Mouse (Mus musculus) gonadal fat pad, adult 2 months (tissue): ENCODE results near the gene Fbxl16. TPM values are rescaled to one million over a fixed set of nuclear protein-coding genes. Genes with fewer than 3 reads are reported as not detected.
A peak's percentile ranks its signal among the peaks of the same experiment; 100 is the strongest.

Experiments
- DNase-seq: peaks from one replicate; pipeline ENCODE4 v3.0.0-alpha.2; 2012; ENCODE audit warnings: low read depth
- polyA plus RNA-seq: library from polyadenylated mRNA; depleted of rRNA; stranded (reverse); fragments of >200 nt; gene quantifications from 2 replicates; pipeline ENCODE4 v1.2.3, GENCODE M21; 2012

The Fbxl16 gene
- polyA plus RNA-seq, 1 experiment: 0.58 TPM

DNA sequence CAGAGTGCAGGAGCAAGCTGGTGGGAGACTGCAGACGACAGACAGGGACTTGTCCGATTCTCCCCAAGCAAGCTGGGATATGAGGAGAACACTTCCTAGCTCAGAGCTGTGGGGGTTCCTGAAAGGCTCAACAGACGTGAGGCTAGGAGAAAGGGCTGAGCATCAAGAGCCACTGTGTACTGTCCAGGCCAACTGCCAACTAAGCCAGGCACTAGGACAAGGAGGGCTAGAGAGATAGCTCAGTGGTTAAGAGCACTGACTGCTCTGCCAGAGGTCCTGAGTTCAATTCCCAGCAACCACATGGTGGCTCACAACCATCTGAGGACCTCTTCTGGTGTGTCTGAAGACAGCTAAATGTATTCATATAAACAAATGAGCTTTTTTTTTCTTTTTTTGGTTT lies 33.6 kb downstream of the Fbxl16 start:
- no peak for DNase-seq

DNA sequence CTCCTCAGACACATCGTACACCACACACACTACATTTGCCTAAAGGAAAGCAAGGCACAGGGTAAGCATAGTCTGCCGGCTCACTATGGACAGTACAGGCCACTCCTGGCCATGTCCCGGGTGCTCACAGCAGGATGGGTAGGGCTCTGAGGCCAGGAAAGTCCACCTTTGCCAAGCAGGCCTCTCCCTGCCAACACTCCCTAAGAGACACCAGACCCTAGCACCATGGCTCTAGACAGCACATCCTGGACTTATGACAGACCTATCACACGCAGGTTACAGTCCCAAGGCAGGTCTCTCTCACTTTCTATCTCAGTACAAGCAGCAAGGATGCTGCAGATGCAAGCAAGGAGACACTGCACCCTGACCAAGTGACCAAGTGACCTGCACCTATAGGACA lies 34.2 kb downstream of the Fbxl16 start:
- DNase-seq: no peak

DNA sequence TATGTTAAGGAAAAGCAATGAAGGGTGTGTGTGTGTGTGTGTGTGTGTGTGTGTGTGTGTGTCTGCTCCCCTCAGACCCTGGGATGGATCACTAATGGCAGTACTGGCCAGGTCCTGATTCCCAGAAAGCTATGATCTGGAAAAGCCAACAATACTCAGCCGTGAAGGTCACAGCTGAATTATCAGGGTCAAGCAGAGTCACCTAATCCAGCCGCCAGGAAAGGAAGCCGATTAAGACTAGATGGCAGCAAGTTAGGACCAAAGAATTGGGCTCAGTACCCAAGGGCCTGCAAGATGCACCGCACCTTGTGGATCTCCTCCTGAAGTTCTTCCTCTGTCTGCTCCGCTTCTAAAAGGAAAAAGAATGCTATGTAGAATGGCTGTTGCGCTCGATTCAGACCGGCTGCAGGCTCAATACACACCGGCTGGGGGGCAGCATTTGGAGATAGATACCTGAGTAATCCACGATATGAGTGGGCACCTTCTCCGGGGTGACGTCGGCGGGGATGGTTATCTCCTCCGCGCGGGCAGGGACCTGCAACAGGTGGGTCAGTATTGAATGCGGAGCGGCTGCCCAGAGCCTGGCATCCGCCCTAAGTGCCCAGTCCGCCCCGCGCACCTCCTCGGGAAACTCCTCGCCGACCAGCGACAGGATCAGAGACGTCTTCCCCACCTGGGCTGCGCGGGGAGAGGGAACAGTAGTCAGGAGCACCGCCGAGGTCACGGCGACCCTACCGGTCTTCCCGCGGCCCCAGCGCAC lies 34.9 kb downstream of the Fbxl16 start:
- DNase-seq: no peak

- no peak for DNase-seq
Observed at GRCm38 (mm10) chr17:25844396-25844901, 35.6 kb downstream of the Fbxl16 start, which contains the start of gene Rhot2. Rhot2 (minus strand) TSS chr17:25844851.

DNA sequence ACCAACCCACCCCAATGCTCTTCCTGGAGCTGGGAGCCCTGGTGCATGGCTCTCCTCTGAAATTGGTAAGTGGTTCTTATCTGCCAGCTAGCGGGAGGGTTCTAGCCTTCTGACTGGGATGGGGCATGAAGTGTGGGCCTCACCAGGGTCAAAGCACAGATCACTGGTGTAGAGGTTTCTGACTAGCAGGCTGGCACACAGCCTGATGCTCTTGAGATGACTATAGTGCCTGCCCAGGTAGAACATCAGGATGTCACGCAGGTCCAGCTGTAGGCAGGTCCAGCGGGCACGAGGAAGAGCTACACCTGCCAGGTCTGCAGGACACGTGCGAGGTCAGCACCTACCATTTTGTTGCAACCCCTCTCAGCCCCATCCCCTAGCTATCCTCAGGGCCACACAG lies 51.3 kb downstream of the Fbxl16 start:
- no peak for DNase-seq

DNA sequence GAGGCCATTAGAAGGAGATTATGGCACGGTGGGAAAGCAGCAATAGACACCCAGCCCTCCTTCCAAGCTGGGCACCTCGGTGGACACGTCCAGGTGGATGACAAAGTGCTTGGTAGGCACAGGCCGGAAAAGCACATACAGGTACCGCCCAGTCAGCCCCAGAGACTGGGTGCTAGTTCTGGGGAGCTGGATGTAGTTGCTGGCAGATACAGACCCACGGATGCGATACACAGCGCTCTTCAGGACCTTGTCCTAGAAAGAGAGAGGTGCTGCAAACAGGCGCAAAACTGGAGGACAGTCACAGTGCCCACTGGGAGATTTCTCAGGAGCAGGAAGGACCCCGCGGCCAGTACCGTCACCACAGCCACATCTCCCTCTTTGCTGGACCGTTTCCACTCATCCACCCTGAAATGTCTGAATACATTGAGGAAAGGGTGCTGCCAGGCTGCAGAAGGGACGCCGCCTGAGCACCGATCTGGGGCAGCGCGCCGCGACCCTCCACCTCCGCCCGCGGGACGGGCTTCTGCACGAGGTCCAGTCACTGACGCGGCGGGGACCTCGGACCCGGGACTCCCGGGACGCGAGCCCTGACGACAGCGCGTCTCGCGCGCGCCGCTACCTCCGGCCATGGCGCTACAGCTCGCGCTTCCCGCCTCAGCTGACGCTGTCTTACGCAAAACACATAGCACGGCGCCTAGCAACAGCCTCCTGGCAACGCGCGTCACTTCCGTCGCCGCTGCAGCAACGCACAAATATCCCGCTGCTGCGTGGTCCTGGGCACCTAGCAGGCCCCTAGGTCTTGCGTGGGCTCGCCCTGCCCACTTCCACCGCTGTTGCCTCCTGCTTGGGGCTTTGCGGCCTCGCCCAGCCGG lies 52.2 kb downstream of the Fbxl16 start, which contains the start of gene Wdr90:
Wdr90 (minus strand) TSS at position 670 of the 872 bp plus-strand sequence.
- DNase-seq: no peak

DNA sequence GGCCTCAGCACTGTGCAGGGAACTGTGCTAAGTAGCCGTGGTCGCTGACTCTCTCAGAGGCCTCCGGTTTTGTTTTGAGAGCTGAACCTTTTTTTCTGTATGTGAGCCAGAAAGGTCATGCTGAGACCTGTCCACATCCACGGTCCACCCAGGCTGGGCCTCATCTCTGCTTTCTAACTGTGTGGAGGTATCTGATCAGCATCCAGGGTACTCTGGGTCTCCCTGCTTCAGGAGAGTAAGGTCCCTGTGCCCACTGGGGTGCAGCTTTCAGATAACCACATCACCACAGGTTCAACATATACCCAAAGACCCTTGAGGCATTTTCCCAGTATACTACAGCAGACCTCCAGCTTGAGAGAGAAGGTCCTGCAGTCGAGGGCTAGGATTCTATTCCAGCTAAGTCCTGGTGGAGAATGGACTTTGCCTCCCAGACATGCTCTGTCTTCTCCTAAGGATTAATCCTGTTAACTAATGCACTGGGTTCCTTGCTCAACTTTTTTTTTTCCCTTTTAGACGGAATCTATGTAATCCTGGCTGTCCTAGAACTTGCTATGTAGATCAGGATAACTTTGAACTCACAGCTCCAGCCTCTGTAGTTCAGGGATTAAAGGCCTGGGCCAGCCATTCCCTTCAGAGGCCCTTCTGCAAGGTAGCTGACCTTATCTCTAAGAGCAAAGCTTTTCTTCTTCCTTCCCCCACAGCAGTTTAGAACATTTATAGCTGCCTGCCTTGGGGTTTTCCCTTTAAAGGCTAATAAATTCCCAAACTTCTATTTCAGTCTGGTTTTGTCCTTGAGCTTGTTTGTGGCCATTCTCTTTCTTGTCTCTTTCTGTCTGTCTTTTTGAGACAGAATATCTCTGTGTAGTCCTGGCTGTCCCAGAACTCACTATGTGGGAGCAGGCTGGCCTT lies 53.1 kb downstream of the Fbxl16 start:
- DNase-seq: no peak

GRCm38 (mm10) chr17:25863681-25864080 lies 54.8 kb downstream of the Fbxl16 start:
- no peak for DNase-seq

DNA sequence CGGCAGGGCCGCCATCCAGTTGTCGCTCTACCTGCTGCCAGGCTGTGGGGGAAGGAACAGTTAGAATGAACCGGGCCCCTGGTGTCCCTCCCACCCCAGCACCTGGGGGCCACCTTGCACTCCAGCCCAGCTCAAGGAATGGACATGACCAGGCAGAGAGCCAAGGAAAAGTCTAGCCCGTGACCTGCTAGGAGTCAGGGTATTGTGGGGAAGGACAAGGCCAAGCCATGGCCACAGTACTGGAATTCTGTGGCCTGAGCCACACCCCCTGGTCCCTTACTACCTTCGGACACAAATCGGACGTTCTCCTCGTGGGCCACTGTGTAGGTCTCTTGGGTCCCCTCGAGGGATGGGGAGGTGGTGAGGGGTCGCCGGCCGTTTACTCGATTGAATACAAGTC lies 55.4 kb downstream of the Fbxl16 start:
- DNase-seq: no peak

DNA sequence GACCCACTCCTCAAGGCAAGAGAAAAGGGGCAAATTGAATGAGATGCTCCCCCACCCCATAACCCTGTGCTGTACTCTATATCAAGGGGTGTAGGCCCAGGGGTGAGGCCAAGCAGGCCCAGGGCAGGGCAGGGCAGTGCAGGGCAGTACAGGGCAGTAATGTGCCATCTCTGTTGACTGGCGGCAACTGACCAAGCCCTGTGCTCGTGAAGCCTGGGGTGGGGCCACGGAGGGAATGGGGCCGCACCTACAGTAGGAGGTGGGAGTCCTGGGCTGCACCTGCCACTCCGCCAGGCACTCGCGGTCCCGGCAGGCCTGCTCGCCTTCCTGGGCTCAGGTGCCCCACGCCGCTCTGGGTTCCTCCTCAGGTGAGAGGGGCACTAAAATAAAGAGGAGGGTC lies 56.4 kb downstream of the Fbxl16 start:
- no peak for DNase-seq

- no peak for DNase-seq
Observed at GRCm38 (mm10) chr17:25866172-25866571, 57.3 kb downstream of the Fbxl16 start.

- no peak for DNase-seq
Observed at GRCm38 (mm10) chr17:25867509-25867835, 58.6 kb downstream of the Fbxl16 start.

- no peak for DNase-seq
Observed at GRCm38 (mm10) chr17:25867836-25868600, 59.1 kb downstream of the Fbxl16 start.

DNA sequence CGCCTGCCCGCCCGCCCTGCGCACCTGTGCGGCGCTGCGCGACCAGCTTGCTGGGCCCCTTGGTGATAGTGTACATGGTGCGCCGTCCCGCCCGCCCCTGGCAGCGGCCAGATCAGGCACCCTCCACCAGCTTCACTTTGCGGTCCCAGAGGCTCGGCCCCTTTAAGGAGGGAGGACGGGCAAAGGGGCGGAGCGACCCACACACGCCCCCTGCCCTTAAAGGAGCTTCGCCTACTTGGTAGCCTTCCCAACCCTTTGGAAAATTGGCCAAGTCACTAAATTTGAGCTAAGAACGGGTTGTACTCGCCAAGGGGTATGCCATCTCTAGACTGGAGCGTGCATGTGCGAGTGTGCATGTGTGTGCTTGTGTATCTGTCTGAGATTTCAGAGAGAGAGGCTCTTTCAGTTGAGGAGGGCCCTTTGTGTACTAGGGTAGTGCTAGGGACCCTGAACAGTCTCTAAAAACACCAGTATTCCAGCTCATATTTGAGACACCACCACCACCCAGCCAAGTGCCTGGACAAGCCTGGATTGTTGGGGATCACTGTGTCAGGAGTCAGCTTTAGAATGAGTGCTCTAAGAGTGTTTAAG lies 59.8 kb downstream of the Fbxl16 start, which contains the start of gene Mcrip2:
Mcrip2 (minus strand) TSS at position 164 of the 591 bp plus-strand sequence.
- DNase-seq: peak; percentile 70

GRCm38 (mm10) chr17:25869498-25869897 lies 60.6 kb downstream of the Fbxl16 start:
- no peak for DNase-seq

DNA sequence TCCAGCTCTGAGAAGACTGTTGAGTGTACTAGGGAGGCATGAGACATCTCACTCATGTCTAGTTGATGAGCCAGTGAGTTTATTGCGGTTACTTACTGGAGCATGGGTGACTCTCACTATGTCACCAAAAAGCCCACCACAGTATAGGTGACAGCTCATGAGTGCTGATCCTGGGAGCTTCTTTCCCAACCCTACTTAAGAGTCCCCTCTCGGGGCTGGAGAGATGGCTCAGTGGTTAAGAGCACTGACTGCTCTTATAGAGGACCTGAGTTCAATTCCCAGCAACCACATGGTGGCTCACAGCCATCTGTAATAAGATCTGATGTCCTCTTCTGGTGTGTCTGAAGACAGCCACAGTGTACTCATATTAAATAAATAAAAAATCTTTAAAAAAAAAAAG lies 61.1 kb downstream of the Fbxl16 start:
- DNase-seq: no peak
